Mouse (Mus musculus): ENCODE measurements around the gene Pitpnm3.

DNA sequence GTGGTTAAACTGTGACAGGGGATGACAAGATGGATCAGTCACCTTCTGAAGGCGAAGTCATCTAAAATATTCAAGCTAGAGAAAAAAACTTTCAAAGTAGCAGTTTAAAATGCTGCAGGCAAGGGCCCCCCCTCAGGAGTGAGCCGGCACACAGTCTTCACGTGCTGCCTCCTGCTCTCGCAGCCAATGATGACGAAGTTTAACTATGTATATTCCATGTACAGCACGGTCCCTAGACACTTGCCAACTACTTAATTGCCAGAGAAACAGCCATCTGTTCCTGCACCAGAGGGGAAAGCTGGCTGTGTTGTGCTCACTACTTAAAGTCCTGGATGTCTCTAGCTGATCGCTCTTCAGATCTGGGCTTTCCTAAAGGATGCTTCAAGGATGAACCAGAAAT lies 67.6 kb downstream of the Pitpnm3 start:
- no peak for TF ChIP-seq CTCF (IDR thresholded peaks at IDR 0.05; ENCODE audit: extremely low read depth, insufficient read depth, low read length)
- no peak for TF ChIP-seq POLR2A (IDR thresholded peaks at IDR 0.05; ENCODE audit: extremely low read depth, insufficient read depth, low read length)
